8 mouse cellular contexts compared by ENCODE assay signal in the genomic region with DNA sequence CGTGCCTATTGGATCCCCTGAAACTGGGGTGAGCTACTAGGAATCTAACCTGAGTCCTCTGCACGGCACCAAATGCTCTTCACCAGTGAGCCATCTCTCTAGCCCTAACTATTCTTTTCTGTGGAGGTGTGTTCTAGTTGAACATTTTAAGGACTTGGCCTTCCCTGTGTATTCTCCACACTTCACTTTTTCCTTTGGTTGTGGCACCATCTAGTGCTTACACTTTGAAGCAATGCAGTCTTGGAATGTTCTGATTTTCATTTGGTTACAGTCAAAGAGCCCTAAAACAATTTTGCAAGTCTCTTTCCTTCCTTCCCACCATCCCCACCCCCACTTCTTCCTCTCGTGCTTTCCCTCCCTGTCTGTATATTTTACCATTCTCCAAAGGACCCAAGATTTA. TPM values are rescaled to one million over a fixed set of nuclear protein-coding genes. Genes with fewer than 3 reads are reported as not detected.
DNase-seq lines count a peak whose midpoint lies in the region; ATAC-seq lines count a peak whose summit lies in the region.

No protein-coding gene starts in this region.

- intact Hi-C loops in heart, postnatal 25 days (cut with DNase I), result loop anchor here (5.0 kb wide), 2 partner anchors 229 to 249 kb away; no protein-coding TSS in a partner anchor

- ATAC-seq in megakaryocyte progenitor cell, adult 5-6 weeks (replicated peaks; ENCODE audit: poor library complexity), result 0 out of 2 replicates have a peak, but pooled peaks have one; percentile 23
- no peak for ATAC-seq in granulocyte monocyte progenitor cell, adult 5-6 weeks (replicated peaks; ENCODE audit: poor library complexity, severe bottlenecking)

- DNase-seq in heart, adult 8-10 months (ENCODE audit: low spot score), result peak; percentile 50
- no peak for DNase-seq in heart, postnatal 25 days (ENCODE audit: low spot score)
- peak; percentile 23 for DNase-seq in thymus, postnatal 0 days (ENCODE audit: low spot score)
- DNase-seq in thymus, adult 18-20 months, result no peak
- DNase-seq in frontal cortex, postnatal 36 days (ENCODE audit: low spot score in 2 of 2), result peak; percentile 26 to 69
- no peak for DNase-seq in urinary bladder, postnatal 10 days (ENCODE audit: low spot score)

RNA-seq across cellular contexts. Expression of gene Nrf1, which starts 33.6 kb away (rescaled TPM):
- 10 to 100 TPM; 10.6 to 12.3 (median 11.3) TPM for total RNA-seq in heart, adult 8-10 months (2022)
- total RNA-seq in heart, postnatal 25 days (2021), result 10 to 100 TPM; 12.2 to 14.0 TPM
- polyA plus RNA-seq in thymus, postnatal 0 days (2015; fragmentation: Nextera tagmentation; extraction: Ambion mirVana), result 64.3 and 66.3 TPM in 2 replicates
- total RNA-seq in megakaryocyte progenitor cell, adult 5-6 weeks (2015), result 27.1 and 35.0 TPM in 2 replicates
- 52.1 and 65.3 TPM in 2 replicates for total RNA-seq in megakaryocyte progenitor cell, adult 5-6 weeks (2017)
- 44.7 and 45.4 TPM in 2 replicates for total RNA-seq in granulocyte monocyte progenitor cell, adult 5-6 weeks (2014; fragmentation: Nextera tagmentation)
- 47.8 and 49.0 TPM in 2 replicates for total RNA-seq in granulocyte monocyte progenitor cell, adult 5-6 weeks (2017)

Comparison
In these comparisons a context has a peak if more than half of its experiments do, and no peak if none do; other contexts are left out.
1. DNase-seq: peak in heart, adult 8-10 months (single experiment), thymus, postnatal 0 days (single experiment) and frontal cortex, postnatal 36 days (2 of 2); none in heart, postnatal 25 days (single experiment), thymus, adult 18-20 months (0 of 2) and urinary bladder, postnatal 10 days (single experiment).